Mouse (Mus musculus) G1E (cell line): ENCODE results near the gene Ptpra. TPM values are rescaled to one million over a fixed set of nuclear protein-coding genes. Genes with fewer than 3 reads are reported as not detected.
"Not testable (repeated sequence)": the region's sequence is repeated elsewhere in the genome, so short reads cannot be mapped to it uniquely, and the experiment has no call there.

Source experiments
- ATAC-seq: 2 replicates; pipeline ENCODE4 v1.8.0; 2016; ENCODE audit warnings: mild to moderate bottlenecking; ENCODE audit not compliant: insufficient number of reproducible peaks, poor library complexity, low FRiP score, severe bottlenecking; ENCODE audit errors: extremely low read depth
- DNase-seq: peaks from one replicate; pipeline ENCODE4 v3.0.0; 2012; ENCODE audit warnings: low spot score
- H3K27me3 ChIP-seq: 2 replicates; pipeline ENCODE4 v1.6.1; 2012; ENCODE audit warnings: mild to moderate bottlenecking, low read length, inconsistent platforms; ENCODE audit not compliant: insufficient read depth
- H3K36me3 ChIP-seq: replicated peaks from 2 replicates; pipeline ENCODE3; 2012; ENCODE audit warnings: mild to moderate bottlenecking, inconsistent platforms
- H3K4me1 ChIP-seq: 2 replicates; pipeline ENCODE4 v1.6.1; 2012; ENCODE audit warnings: low read depth, low read length, inconsistent platforms, mixed read lengths; ENCODE audit not compliant: insufficient read depth
- H3K4me3 ChIP-seq: 2 replicates; pipeline ENCODE4 v1.5.1; 2012; ENCODE audit warnings: low read depth, mild to moderate bottlenecking, inconsistent platforms, low read length, moderate library complexity, mixed read lengths
- H3K9me3 ChIP-seq: replicated peaks from 2 replicates; pipeline ENCODE4 v1.6.1; 2012; ENCODE audit warnings: inconsistent platforms
- CTCF ChIP-seq: IDR thresholded peaks from 2 replicates; pipeline ENCODE4 v1.5.1; 2012; ENCODE audit warnings: low read depth, low read length, inconsistent platforms, mixed read lengths
- GATA1 ChIP-seq: IDR thresholded peaks from 2 replicates; pipeline ENCODE4 v1.6.1; 2012; ENCODE audit warnings: borderline replicate concordance, low read length, inconsistent platforms, mixed read lengths
- GATA2 ChIP-seq: IDR thresholded peaks from 2 replicates; pipeline ENCODE4 v1.6.1; 2012; ENCODE audit warnings: low read depth, low read length, inconsistent platforms, borderline replicate concordance
- POLR2AphosphoS5 ChIP-seq: IDR thresholded peaks from 2 replicates; pipeline ENCODE4 v1.6.1; 2012; ENCODE audit warnings: low read depth, low read length, inconsistent platforms; ENCODE audit not compliant: insufficient replicate concordance
- TAL1 ChIP-seq: conservative IDR thresholded peaks from 2 replicates; pipeline ENCODE4 v1.6.1; 2012; ENCODE audit warnings: low read depth, low read length, inconsistent platforms, mixed read lengths
- polyA plus RNA-seq: library from polyadenylated mRNA; stranded (reverse); fragments of >175 nt; gene quantifications from 2 replicates; pipeline ENCODE4 v1.2.3, GENCODE M21; 2012
- total RNA-seq, 2 experiments: library from RNA; stranded (forward) in 1 of 2; stranded (reverse) in 1 of 2; fragments of 200-1000 nt in 1 of 2; fragments of >200 nt in 1 of 2; fragmentation: Nextera tagmentation in 1 of 2; gene quantifications; 2 replicates each; pipeline ENCODE4 v1.2.3; 2014 to 2017

Gene Ptpra
- total and polyA plus RNA-seq, 3 experiments: 22.6 to 119 (median 97.7) TPM

DNA sequence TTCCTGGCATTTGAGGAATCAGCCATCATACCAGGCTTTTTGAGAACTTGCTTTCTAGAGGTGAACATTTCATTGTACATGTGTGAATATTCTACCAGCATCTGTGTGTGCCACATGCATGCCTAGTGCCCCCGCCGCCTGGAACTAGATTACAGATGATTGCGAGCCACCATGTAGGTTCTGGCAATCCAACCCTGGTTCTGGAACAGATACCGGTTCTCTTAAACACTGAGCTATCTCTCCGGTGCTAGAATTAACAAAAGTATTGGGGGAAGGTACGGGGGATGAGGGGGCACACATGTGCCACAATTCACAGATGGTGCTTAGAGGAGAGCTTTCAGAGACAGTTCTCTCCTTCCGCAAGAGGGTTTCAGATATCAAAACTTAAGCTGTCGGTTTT is 63.8 kb downstream of the Ptpra start:
- TF ChIP-seq TAL1 (no peak), GATA2 (no peak), GATA1 (no peak), CTCF (no peak), POLR2AphosphoS5 (no peak)
- Histone ChIP-seq H3K9me3 (peaks cover 5% of the 10 kb centered on the region), H3K27me3 (no peaks in the 10 kb centered on the region), H3K4me3 (no peak overlapping the region), H3K36me3 (peaks cover 78% of the 10 kb centered on the region), H3K4me1 (no peaks in the 10 kb centered on the region)
- DNase-seq (no peak), ATAC-seq (no peak)

DNA sequence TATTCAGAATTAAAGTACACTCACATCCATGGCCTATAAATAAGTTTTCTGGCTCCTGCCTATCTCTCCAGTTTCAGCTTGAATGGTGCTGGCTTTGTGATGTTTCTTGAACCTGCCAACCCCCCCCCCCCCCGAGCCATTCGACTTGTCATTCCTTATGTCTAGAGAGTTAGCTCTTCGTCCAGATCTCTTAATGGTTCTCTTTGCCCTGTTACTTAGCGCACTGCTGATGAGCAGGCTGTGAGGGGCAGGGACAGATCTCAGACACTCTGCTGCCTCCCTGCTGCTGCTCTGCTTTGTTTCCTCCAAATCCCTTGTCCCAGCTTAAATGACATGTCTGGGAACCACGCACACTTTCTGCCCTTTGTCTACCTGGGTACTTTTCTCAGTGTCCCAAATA is 65.7 kb downstream of the Ptpra start:
- TF ChIP-seq CTCF: no peak
- TF ChIP-seq POLR2AphosphoS5: no peak
- TF ChIP-seq GATA1: no peak
- no peak for TF ChIP-seq GATA2
- no peak for TF ChIP-seq TAL1
- Histone ChIP-seq H3K4me1 (no peaks in the 10 kb centered on the region), H3K9me3 (no peaks in the 10 kb centered on the region), H3K4me3 (no peak overlapping the region), H3K27me3 (no peaks in the 10 kb centered on the region), H3K36me3 (peaks cover 81% of the 10 kb centered on the region)
- no peak for DNase-seq
- no peak for ATAC-seq

- TF ChIP-seq CTCF (no peak), GATA2 (no peak), GATA1 (no peak), POLR2AphosphoS5 (no peak)
- Histone ChIP-seq H3K4me3 (no peak overlapping the region), H3K9me3 (no peaks in the 10 kb centered on the region), H3K4me1 (peaks cover 4% of the 10 kb centered on the region), H3K36me3 (peaks cover 89% of the 10 kb centered on the region), H3K27me3 (no peaks in the 10 kb centered on the region)
- ATAC-seq (no peak), DNase-seq (no peak)
These were observed 71.8 kb downstream of the Ptpra start for GRCm38 (mm10) chr2:130521927-130522326.

DNA sequence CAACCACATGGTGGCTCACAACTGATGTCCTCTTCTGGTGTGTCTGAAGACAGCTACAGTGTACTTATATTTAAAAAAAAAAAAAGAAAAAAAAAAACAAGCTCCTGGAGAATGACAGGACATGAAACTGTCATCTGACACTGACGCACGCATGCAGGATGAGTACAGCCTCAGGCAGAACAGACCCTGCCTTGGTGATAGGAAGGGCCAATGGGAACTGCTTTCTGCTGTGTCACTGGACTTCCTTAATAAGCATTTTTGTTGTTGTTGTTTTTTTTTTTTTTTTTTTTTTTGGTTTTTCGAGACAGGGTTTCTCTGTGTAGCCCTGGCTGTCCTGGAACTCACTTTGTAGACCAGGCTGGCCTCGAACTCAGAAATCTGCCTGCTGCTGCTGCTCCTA is 75.4 kb downstream of the Ptpra start:
- ATAC-seq (peak; percentile 73), DNase-seq (peak; percentile 12)
- peaks cover 85% of the 10 kb centered on the region for H3K36me3 ChIP-seq

GRCm38 (mm10) chr2:130528457-130528856 is 78.4 kb downstream of the Ptpra start:
- Histone ChIP-seq H3K4me3 (no peak overlapping the region), H3K27me3 (no peaks in the 10 kb centered on the region), H3K4me1 (peaks cover 4% of the 10 kb centered on the region), H3K9me3 (no peaks in the 10 kb centered on the region), H3K36me3 (peaks cover 80% of the 10 kb centered on the region)
- DNase-seq: no peak
- TF ChIP-seq GATA1 (no peak), GATA2 (no peak)
- ATAC-seq: no peak

More for the DNA sequence above, 75.4 kb downstream of the Ptpra start:
- H3K4me3 ChIP-seq, H3K4me1 ChIP-seq, H3K27me3 ChIP-seq, H3K9me3 ChIP-seq: not testable (repeated sequence)

GRCm38 (mm10) chr2:130529290-130529689 is 79.2 kb downstream of the Ptpra start:
- no peak for DNase-seq
- peaks cover 79% of the 10 kb centered on the region for H3K36me3 ChIP-seq
- TF ChIP-seq TAL1 (no peak), CTCF (no peak)
- no peaks in the 10 kb centered on the region for H3K9me3 ChIP-seq
- no peaks in the 10 kb centered on the region for H3K27me3 ChIP-seq
- no peak for ATAC-seq
- H3K4me1 ChIP-seq: peaks cover 4% of the 10 kb centered on the region
- H3K4me3 ChIP-seq: no peak overlapping the region

- ATAC-seq (no peak), DNase-seq (no peak)
- no peaks in the 10 kb centered on the region for H3K27me3 ChIP-seq
- TF ChIP-seq TAL1: no peak
- peaks cover 78% of the 10 kb centered on the region for H3K36me3 ChIP-seq
- H3K9me3 ChIP-seq: no peaks in the 10 kb centered on the region
- no peak overlapping the region for H3K4me3 ChIP-seq
- peaks cover 3% of the 10 kb centered on the region for H3K4me1 ChIP-seq
These were observed 79.8 kb downstream of the Ptpra start for GRCm38 (mm10) chr2:130529925-130530324.

DNA sequence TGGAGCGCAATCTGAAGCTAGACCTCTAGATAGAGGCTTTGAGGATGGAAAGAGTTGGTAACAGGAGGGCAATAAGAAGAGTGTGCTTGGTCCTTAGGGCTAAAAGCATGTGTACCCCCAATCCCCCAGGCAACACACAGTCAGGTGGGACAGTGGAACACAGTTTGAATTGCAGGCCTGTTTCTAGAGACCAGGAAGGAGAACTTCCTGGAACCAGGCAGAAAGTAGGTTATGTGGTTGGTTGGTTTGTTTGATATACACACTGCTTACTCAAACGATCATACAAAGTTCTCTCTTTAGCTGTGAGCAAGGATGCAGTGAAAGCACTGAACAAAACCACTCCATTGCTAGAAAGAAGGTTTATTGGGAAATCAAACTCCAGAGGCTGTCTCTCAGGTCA is 82.1 kb downstream of the Ptpra start:
- TF ChIP-seq CTCF (no peak), GATA1 (no peak), POLR2AphosphoS5 (no peak), TAL1 (no peak)
- Histone ChIP-seq H3K4me1 (no peaks in the 10 kb centered on the region), H3K9me3 (no peaks in the 10 kb centered on the region), H3K4me3 (no peak overlapping the region), H3K36me3 (peaks cover 79% of the 10 kb centered on the region), H3K27me3 (no peaks in the 10 kb centered on the region)
- DNase-seq (no peak), ATAC-seq (no peak)
